Mouse (Mus musculus): ENCODE results near the gene Map10.

DNA sequence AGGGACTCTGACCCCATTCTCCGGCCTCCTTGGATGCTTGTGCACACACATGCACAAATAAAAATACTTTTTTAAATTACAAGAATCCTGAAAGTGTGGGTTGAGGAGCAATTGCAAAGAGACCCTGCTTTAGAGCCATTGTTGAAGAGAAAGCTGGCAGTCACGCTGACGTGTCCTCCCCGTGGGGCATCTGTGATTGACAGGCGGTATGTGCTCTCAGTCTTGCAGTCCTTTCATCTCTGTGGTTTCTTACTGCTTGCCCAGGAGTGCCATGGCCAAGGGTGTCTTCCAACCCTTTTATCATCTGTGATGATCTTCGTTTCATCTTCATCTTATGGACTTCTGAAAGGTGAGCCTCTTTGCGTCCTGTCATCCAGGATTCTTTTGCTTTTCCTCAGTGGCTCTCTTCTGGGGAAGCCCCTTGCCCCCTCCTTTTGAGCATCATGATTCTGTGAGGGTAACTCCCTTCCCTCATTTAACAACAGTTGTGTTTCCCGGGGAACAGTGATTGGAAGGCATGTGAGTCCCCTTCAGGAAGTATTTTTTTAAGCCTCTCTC lies 11.3 kb downstream of the Map10 start:
- TF ChIP-seq CEBPB (IDR thresholded peaks at IDR 0.05; ENCODE audit: insufficient read depth, poor library complexity, severe bottlenecking) (no peak), E2F4 (IDR thresholded peaks at IDR 0.05; ENCODE audit: insufficient read depth) (no peak), SRF (IDR thresholded peaks at IDR 0.05; ENCODE audit: control insufficient read depth, insufficient read length, low read depth) (no peak), MAX (IDR thresholded peaks at IDR 0.05; ENCODE audit: low read depth) (no peak), POLR2A (IDR thresholded peaks at IDR 0.05; ENCODE audit: insufficient read length, low read depth) (no peak)

Measured in myocyte (in vitro differentiated cells).